ENCODE assay signal across 8 mouse cellular contexts in the genomic region with DNA sequence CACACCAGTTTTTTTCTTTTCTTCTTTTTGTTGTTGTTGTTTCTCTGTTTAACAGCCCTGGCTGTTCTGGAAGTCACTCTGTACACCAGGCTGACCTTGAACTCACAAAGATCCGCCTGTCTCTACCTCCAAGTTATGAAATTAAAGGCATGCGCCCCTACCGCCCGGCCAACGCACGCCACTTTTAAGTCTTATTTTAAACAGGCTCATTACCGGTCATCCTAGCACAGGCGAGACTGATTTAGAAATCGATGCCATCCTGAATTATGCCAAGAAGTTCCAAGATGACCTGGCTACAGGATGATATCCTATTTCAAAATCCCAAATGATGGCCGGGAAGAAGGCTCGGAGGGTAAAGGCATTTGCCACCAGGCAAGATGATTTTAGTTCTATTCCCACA. TPM values are rescaled to one million over a fixed set of nuclear protein-coding genes. Genes with fewer than 3 reads are reported as not detected.
DNase-seq lines count a peak whose midpoint lies in the region; ATAC-seq and TF ChIP-seq lines count a peak whose summit lies in the region.

Gene Gadd45gip1, plus strand, starts transcription at position 33 of the 400 bp plus-strand sequence.

- H3K9me3 ChIP-seq in kidney, embryonic 15.5 days (replicated peaks): no peaks in the 10 kb centered on the region
- no peaks in the 10 kb centered on the region for H3K9me3 ChIP-seq in hindbrain, embryonic 16.5 days (ENCODE audit: control insufficient read depth, low read length)
- H3K9me3 ChIP-seq in liver, embryonic 14.5 days (ENCODE audit: control insufficient read depth, low read length): no peaks in the 10 kb centered on the region
- H3K9me3 ChIP-seq in neural tube, embryonic 13.5 days: no peaks in the 10 kb centered on the region

- peak within 1 kb of the TSS; percentile 68 for H3K4me2 ChIP-seq in kidney, embryonic 15.5 days
- peak within 1 kb of the TSS; percentile 64 for H3K4me2 ChIP-seq in hindbrain, embryonic 16.5 days (ENCODE audit: low read length)
- H3K4me2 ChIP-seq in liver, embryonic 14.5 days (ENCODE audit: low read depth): peak within 1 kb of the TSS; percentile 84
- H3K4me2 ChIP-seq in neural tube, embryonic 13.5 days: peak within 1 kb of the TSS; percentile 65

- no peak for ATAC-seq in kidney, embryonic 15.5 days (replicated peaks; ENCODE audit: low FRiP score)
- ATAC-seq in hindbrain, embryonic 16.5 days: no peak
- ATAC-seq in liver, embryonic 14.5 days (ENCODE audit: insufficient read depth): peak; percentile 29; the same call in 1 of the 2 replicates
- no peak for ATAC-seq in neural tube, embryonic 13.5 days (ENCODE audit: low read depth)

- H3K27me3 ChIP-seq in kidney, embryonic 15.5 days: no peaks in the 10 kb centered on the region
- no peaks in the 10 kb centered on the region for H3K27me3 ChIP-seq in hindbrain, embryonic 16.5 days (replicated peaks; ENCODE audit: control insufficient read depth, insufficient read depth, low read length)
- no peaks in the 10 kb centered on the region for H3K27me3 ChIP-seq in liver, embryonic 14.5 days (ENCODE audit: control insufficient read depth, insufficient read depth, low read length)
- no peaks in the 10 kb centered on the region for H3K27me3 ChIP-seq in neural tube, embryonic 13.5 days

- peak within 1 kb of the TSS; percentile 89 for H3K4me3 ChIP-seq in kidney, embryonic 15.5 days (replicated peaks)
- peak within 1 kb of the TSS; percentile 82 for H3K4me3 ChIP-seq in hindbrain, embryonic 16.5 days (ENCODE audit: low read length)
- H3K4me3 ChIP-seq in liver, embryonic 14.5 days (ENCODE audit: insufficient read depth in 1 of 2, low read depth in 2 of 2, low read length in 2 of 2): peak within 1 kb of the TSS; percentile 88 to 94
- H3K4me3 ChIP-seq in neural tube, embryonic 13.5 days: peak within 1 kb of the TSS; percentile 91

- no peak for TF ChIP-seq EP300 in liver, embryonic 14.5 days (IDR thresholded peaks at IDR 0.05; ENCODE audit: low read depth)

- H3K4me1 ChIP-seq in kidney, embryonic 15.5 days: peaks cover 34% of the 10 kb centered on the region
- H3K4me1 ChIP-seq in hindbrain, embryonic 16.5 days (ENCODE audit: control insufficient read depth, insufficient read depth, low read depth, low read length): peaks cover 24% of the 10 kb centered on the region
- peaks cover 23 to 44% of the 10 kb centered on the region in 2 experiments for H3K4me1 ChIP-seq in liver, embryonic 14.5 days (replicated peaks; ENCODE audit: control insufficient read depth in 2 of 2, insufficient read depth in 2 of 2, low read length in 1 of 2)
- H3K4me1 ChIP-seq in neural tube, embryonic 13.5 days (replicated peaks): peaks cover 43% of the 10 kb centered on the region

- peak within 1 kb of the TSS; percentile 96 for H3K9ac ChIP-seq in kidney, embryonic 15.5 days
- peak within 1 kb of the TSS; percentile 97 for H3K9ac ChIP-seq in hindbrain, embryonic 16.5 days (ENCODE audit: low read depth, low read length)
- H3K9ac ChIP-seq in liver, embryonic 14.5 days (replicated peaks): peak within 1 kb of the TSS; percentile 96
- peak within 1 kb of the TSS; percentile 98 for H3K9ac ChIP-seq in neural tube, embryonic 13.5 days

- no peak for DNase-seq in kidney, postnatal 14 days
- DNase-seq in adrenal gland, postnatal 4 days (ENCODE audit: low spot score in 2 of 2): no peak
- DNase-seq in gastrocnemius, postnatal 10 days: no peak
- DNase-seq in liver, embryonic 14.5 days (ENCODE audit: low read depth in 3 of 3, low spot score in 3 of 3): peak; percentile 65 to 72 (median 69)
- DNase-seq in right cerebral cortex, postnatal 14 days: no peak

- H3K27ac ChIP-seq in kidney, embryonic 15.5 days: peak within 1 kb of the TSS; percentile 94
- H3K27ac ChIP-seq in hindbrain, embryonic 16.5 days (ENCODE audit: low read depth, low read length): peak within 1 kb of the TSS; percentile 94
- peak within 1 kb of the TSS; percentile 90 for H3K27ac ChIP-seq in liver, embryonic 14.5 days
- H3K27ac ChIP-seq in neural tube, embryonic 13.5 days (replicated peaks): peak within 1 kb of the TSS; percentile 97

- TF ChIP-seq CTCF in liver, embryonic 14.5 days (IDR thresholded peaks at IDR 0.05; ENCODE audit: low read depth): peak; percentile 68

- 82% methylated on average over 11 of the region's 11 CpGs for WGBS in kidney, embryonic 15.5 days
- 86% methylated on average over 11 of the region's 11 CpGs for WGBS in hindbrain, embryonic 16.5 days
- WGBS in liver, embryonic 14.5 days (ENCODE audit: insufficient replicate concordance): 28% methylated on average over 11 of the region's 11 CpGs
- 79% methylated on average over 11 of the region's 11 CpGs for WGBS in neural tube, embryonic 13.5 days

- peaks cover 31% of the 10 kb centered on the region for H3K36me3 ChIP-seq in kidney, embryonic 15.5 days
- peaks cover 14% of the 10 kb centered on the region for H3K36me3 ChIP-seq in hindbrain, embryonic 16.5 days (ENCODE audit: control insufficient read depth, insufficient read depth, low read length)
- peaks cover 29% of the 10 kb centered on the region for H3K36me3 ChIP-seq in liver, embryonic 14.5 days (replicated peaks; ENCODE audit: control insufficient read depth, insufficient read depth, low read depth)
- peaks cover 28% of the 10 kb centered on the region for H3K36me3 ChIP-seq in neural tube, embryonic 13.5 days

RNA-seq across cellular contexts. Expression of gene Gadd45gip1, which starts in this region (rescaled TPM):
- polyA plus RNA-seq in kidney, embryonic 15.5 days (2015; fragmentation: Nextera tagmentation; extraction: Ambion mirVana): 52.6 and 53.0 TPM in 2 replicates
- 10 to 100 TPM; 46.9 to 48.0 TPM for total RNA-seq in adrenal gland, postnatal 4 days (2021)
- 10 to 100 TPM; 30.3 to 33.4 TPM for total RNA-seq in gastrocnemius, postnatal 10 days (2021)
- 40.6 and 40.7 TPM in 2 replicates for polyA plus RNA-seq in hindbrain, embryonic 16.5 days (2015; fragmentation: Nextera tagmentation; extraction: Ambion mirVana)
- polyA plus RNA-seq in liver, embryonic 14.5 days (2012; rRNA removed): 24.4 and 31.0 TPM in 2 replicates
- 50.2 and 55.7 TPM in 2 replicates for polyA plus RNA-seq in liver, embryonic 14.5 days (2014; fragmentation: Nextera tagmentation; extraction: Ambion mirVana)
- 35.1 and 39.8 TPM in 2 replicates for polyA plus RNA-seq in neural tube, embryonic 13.5 days (2015; fragmentation: Nextera tagmentation; extraction: Ambion mirVana)

Comparison
In these comparisons a context has a peak if more than half of its experiments do, and no peak if none do; other contexts are left out.
1. DNase-seq: peak in liver, embryonic 14.5 days (3 of 3); none in kidney, postnatal 14 days (single experiment), adrenal gland, postnatal 4 days (0 of 2), gastrocnemius, postnatal 10 days (single experiment) and right cerebral cortex, postnatal 14 days (single experiment).
2. Peak in every context shown above with its lines, with median percentiles within 50 percentile points of each other: H3K27ac ChIP-seq, H3K4me2 ChIP-seq, H3K4me3 ChIP-seq and H3K9ac ChIP-seq.